Mouse (Mus musculus) urinary bladder, adult 2 months (tissue): ENCODE data around the gene Rnf123. TPM values are rescaled to one million over a fixed set of nuclear protein-coding genes. Genes with fewer than 3 reads are reported as not detected.

Experiments
- DNase-seq: peaks from one replicate; pipeline ENCODE4 v3.0.0; 2022; ENCODE audit warnings: low spot score
- polyA plus RNA-seq: library from polyadenylated mRNA; depleted of rRNA; stranded (reverse); fragments of >200 nt; gene quantifications from 2 replicates; pipeline ENCODE4 v1.2.3, GENCODE M21; 2012

The Rnf123 gene
- polyA plus RNA-seq, 1 experiment: 54.6 TPM

GRCm38 (mm10) chr9:108104766-108105548 lies 21.8 kb upstream of the Rnf123 start:
- DNase-seq: no peak

GRCm38 (mm10) chr9:108099619-108100018 lies 16.5 kb upstream of the Rnf123 start:
- no peak for DNase-seq

- no peak for DNase-seq
Measured at GRCm38 (mm10) chr9:108095949-108096712, 13.0 kb upstream of the Rnf123 start.

- no peak for DNase-seq
Measured at GRCm38 (mm10) chr9:108095518-108095917, 12.4 kb upstream of the Rnf123 start.

- no peak for DNase-seq
Measured at GRCm38 (mm10) chr9:108094998-108095411, 11.9 kb upstream of the Rnf123 start.

DNA sequence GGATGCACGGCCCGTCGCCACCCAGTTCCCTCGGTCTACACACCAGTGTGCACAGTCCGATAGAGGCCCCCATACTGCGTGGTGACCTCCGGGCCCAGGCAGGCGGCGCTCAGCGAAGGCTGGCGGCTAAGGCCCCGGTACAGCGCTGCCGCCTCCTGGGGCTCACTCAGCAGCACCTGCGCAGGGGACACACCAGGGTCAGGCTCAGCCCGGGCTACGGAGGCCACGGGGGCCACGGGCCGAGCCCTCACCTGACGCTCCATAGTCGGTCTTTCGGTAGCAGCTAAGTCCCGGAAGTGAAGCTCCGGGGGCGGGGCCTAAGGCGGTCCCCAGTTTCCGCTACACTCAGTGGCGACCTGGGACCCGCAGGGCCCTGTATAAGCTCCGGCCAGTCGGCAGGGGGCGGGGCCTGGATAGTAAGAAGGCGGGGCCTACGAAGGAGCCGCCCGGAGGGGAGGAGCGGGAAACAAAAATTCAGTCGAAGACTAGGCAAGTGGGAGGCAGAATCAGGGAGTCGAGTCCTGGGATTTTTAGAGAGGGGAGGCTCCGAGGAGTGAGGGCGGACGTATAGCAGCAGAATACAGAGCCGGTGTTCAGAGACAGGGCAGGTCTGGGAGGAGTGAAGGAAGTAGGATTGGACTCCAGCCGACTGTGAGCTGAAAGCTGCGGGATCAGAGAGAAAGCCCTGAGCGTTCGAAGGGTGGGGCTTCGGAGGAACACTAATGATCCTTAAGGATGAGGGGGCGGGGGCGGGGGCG lies 11.2 kb upstream of the Rnf123 start, which contains the start of gene Apeh:
Gene Apeh, minus strand, starts transcription at position 423 of the 758 bp plus-strand sequence.
- DNase-seq: peak; percentile 81

GRCm38 (mm10) chr9:108093586-108093985 lies 10.4 kb upstream of the Rnf123 start:
- DNase-seq: no peak

- DNase-seq: no peak
Measured at GRCm38 (mm10) chr9:108090611-108091120, 7.5 kb upstream of the Rnf123 start.

DNA sequence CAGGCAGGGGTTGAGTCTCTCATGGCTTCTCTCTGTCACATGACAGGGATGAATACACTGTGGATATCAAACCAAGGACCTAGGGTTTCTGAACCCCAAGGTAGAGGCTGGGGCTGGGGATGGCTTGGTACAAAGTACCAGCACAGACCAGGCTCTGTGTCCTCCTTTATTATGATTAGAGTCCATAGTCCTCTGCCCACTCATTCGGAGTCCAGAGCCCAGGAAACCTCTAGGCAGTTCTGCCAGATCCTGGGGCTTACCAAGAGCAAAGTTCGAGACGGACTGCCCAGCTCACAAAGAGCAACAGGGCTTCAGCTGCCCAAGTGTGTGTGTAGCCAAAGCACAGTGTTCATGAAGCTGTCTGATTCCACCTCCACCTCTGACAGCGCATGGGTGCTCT lies 2.1 kb upstream of the Rnf123 start:
- DNase-seq: no peak

- no peak for DNase-seq
Measured at GRCm38 (mm10) chr9:108083561-108083960, 415 bp upstream of the Rnf123 start.

- no peak for DNase-seq
Measured at GRCm38 (mm10) chr9:108082549-108082948, 597 bp downstream of the Rnf123 start.

DNA sequence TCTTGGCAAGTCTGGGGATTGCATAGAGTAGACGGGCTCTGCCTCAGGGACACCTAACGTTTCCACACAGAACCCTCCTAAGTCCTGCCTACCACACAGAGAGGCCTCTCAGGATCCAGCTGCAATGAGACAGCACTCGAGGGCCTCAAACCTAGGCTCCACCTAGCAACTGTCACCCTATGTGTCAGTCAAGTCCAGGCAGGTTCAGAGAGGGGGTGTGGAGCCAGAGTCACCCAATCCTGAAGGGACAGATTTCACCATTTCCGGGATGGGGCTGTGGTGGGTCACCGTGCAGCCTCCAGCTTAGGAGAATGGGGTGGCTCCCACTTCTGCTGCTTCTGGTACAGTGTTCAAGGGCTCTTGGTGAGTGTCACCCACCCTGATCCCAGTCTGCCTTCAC lies 3.0 kb downstream of the Rnf123 start, which contains the start of gene Mst1:
Gene Mst1, plus strand, starts transcription at position 269 of the 400 bp plus-strand sequence.
- DNase-seq: no peak

DNA sequence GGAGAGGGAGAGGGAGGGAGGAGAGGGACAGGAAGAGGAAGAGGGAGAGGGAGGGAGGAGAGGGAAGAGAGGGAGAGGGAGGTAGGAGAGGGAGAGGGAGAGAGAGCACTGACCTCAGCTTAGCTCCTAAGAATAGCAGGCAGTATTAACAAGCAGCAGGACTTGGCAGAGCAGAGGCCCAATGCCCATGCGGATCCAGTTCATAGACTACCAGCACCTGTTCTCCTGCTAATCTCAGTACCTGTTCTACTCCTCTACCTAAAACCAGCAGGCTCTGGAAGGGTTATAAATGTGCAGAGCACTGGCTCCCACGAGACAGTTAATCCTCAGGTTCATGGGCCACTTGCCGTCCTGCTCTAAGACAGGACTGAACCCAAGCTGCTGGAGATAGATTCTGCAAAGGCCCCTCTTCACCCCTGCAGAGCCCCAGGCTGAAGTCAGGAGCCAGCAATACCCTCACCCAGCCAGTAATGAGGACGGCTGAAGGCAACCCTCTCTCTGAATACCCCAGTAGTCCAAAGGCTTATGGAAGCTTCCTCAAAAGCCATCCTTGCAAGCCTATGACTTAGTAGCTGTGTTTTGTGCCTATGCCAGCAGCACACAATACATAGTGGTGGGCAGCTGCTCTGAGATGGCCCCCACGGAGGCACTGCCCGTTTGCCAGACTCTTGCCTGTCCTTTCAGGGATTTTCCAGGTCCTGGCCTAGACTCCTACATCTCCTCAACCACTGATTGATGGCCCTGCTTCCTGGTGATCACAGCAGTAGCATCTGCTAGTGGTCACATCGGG lies 9.8 kb downstream of the Rnf123 start:
- DNase-seq: no peak

GRCm38 (mm10) chr9:108072481-108072924 lies 10.6 kb downstream of the Rnf123 start:
- no peak for DNase-seq

- no peak for DNase-seq
Measured at GRCm38 (mm10) chr9:108071801-108072200, 11.3 kb downstream of the Rnf123 start.

GRCm38 (mm10) chr9:108069529-108069928 lies 13.6 kb downstream of the Rnf123 start:
- DNase-seq: no peak

DNA sequence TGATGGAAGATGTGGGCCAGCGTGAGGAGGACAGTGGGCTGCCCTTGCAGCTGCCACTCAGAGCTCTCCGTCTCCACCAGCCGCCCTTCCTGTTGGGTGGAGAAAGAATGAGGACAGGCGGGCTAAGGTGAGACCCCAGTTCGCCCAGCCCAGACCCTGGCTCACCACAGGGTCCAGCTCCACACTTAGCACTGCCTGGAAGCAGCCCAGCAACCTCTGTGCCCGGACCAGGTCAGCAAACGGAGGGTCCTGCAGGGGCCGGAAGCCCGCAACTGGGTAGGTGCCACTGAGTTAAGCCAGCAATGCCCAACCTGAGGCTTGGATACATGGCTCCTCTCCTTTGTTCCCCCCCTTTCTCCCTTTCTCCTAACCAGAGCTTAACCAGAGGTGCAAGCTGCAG lies 14.1 kb downstream of the Rnf123 start:
- no peak for DNase-seq

- DNase-seq: no peak
Measured at GRCm38 (mm10) chr9:108067900-108068299, 15.2 kb downstream of the Rnf123 start.

- DNase-seq: no peak
Measured at GRCm38 (mm10) chr9:108067199-108067598, 15.9 kb downstream of the Rnf123 start.

DNA sequence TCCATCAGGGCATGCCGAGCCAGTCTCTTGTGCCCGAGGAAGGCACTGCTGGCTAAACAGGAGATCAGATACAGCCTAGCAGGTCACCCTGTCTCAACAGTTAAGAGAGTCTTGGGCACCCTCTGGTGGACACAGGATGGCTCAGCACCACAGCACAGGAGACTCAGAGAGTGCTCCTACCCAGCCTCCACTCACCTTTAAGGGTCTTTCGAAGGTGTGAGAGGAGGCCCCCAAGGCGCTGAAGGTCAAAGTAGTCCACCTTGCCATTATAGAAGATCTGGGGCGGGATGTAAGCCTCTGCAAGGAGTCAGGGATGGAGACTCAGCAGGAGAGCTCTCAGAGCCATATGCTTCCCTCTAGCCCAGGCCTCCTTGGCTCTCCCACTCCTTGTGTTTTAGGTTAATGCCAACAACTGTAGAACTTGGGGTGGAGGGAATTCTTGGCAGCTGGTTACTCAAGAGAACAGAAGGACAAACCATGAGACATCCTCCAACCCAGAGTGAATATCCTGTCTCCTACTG lies 17.6 kb downstream of the Rnf123 start:
- no peak for DNase-seq

GRCm38 (mm10) chr9:108063361-108063760 lies 19.8 kb downstream of the Rnf123 start:
- DNase-seq: no peak
